9 mouse cellular contexts compared by ENCODE assay signal in genomic region chr2:156774035-156774737, GRCm38 (mm10). TPM values are rescaled to one million over a fixed set of nuclear protein-coding genes. Genes with fewer than 3 reads are reported as not detected.
DNase-seq lines count a peak whose midpoint lies in the region; ATAC-seq lines count a peak whose summit lies in the region.
"Had no signal": no experiment of that assay in that cellular context is flagged by ENCODE, and none has a peak within 500 bp of the region (broad histone marks: within the 10 kb centered on the region; RNA-seq: fewer than 3 reads in every experiment).

No protein-coding gene starts in this region.

- 0 out of 2 replicates have a peak overlapping the region, but pooled peaks have one; percentile 40 for H3K4me3 ChIP-seq in liver, embryonic 12.5 days

- H3K4me1 ChIP-seq in liver, embryonic 12.5 days = peaks cover 44% of the 10 kb centered on the region

- no peaks in the 10 kb centered on the region for H3K36me3 ChIP-seq in liver, embryonic 12.5 days

- ATAC-seq in frontal cortex, adult (ENCODE audit: low TSS enrichment) = peak; percentile 70; the same call in 1 of the 2 replicates
- ATAC-seq in liver, embryonic 12.5 days = no peak

- no peak for DNase-seq in frontal cortex, postnatal 25 days (ENCODE audit: low spot score in 2 of 2)
- DNase-seq in right cerebral cortex, postnatal 10 days (ENCODE audit: low spot score in 2 of 2) = peak; percentile 39 to 56
- no peak for DNase-seq in right cerebral cortex, adult 18-20 months
- DNase-seq in thymus, postnatal 25 days = no peak
- no peak for DNase-seq in layer of hippocampus, postnatal 14 days (ENCODE audit: low spot score in 2 of 2)
- DNase-seq in urinary bladder, adult 2 months (ENCODE audit: low spot score) = no peak

- 0 out of 2 replicates have a peak overlapping the region, but pooled peaks have one; percentile 35 for H3K9ac ChIP-seq in liver, embryonic 12.5 days

- H3K27me3 ChIP-seq in liver, embryonic 12.5 days (replicated peaks) = peaks cover 40% of the 10 kb centered on the region

- no peak overlapping the region for H3K27ac ChIP-seq in liver, embryonic 12.5 days

- 73% methylated on average over 13 of the region's 13 CpGs for WGBS in liver, embryonic 12.5 days (ENCODE audit: insufficient replicate concordance)

- H3K9me3 ChIP-seq in liver, embryonic 12.5 days (replicated peaks) = no peaks in the 10 kb centered on the region

- H3K4me2 ChIP-seq in liver, embryonic 12.5 days = peak overlapping the region; percentile 62; the same call in 1 of the 2 replicates

RNA-seq across cellular contexts. Expression of gene Myl9, which starts 1.0 kb away (rescaled TPM):
- 70.5 and 76.1 TPM in 2 replicates for polyA plus RNA-seq in liver, embryonic 12.5 days (2016; fragmentation: Nextera tagmentation; extraction: Ambion mirVana)
- 10 to 100 TPM; 22.3 to 24.9 TPM for total RNA-seq in layer of hippocampus, postnatal 14 days (2021)
- polyA plus RNA-seq in urinary bladder, adult 2 months (2012; rRNA removed) = 4,146 and 6,672 TPM in 2 replicates
- total RNA-seq: megakaryocyte progenitor cell, adult 5-6 weeks had no signal

Comparison
In these comparisons a context has a peak if more than half of its experiments do, and no peak if none do; other contexts are left out.
1. DNase-seq: peak in right cerebral cortex, postnatal 10 days (2 of 2); none in frontal cortex, postnatal 25 days (0 of 2), right cerebral cortex, adult 18-20 months (single experiment), thymus, postnatal 25 days (single experiment), layer of hippocampus, postnatal 14 days (0 of 2) and urinary bladder, adult 2 months (single experiment).
2. RNA of gene Myl9, which starts 1.0 kb away (polyA plus RNA-seq): 4,146 to 6,672 TPM in urinary bladder, adult 2 months; 70.5 to 76.1 TPM in liver, embryonic 12.5 days; every median in the first group is over 10 times any median in the second.